Mouse (Mus musculus) lung, adult 2 months (tissue): ENCODE data around the gene Arcn1. TPM values are rescaled to one million over a fixed set of nuclear protein-coding genes. Genes with fewer than 3 reads are reported as not detected.

Experiments used
- DNase-seq: peaks from one replicate; pipeline ENCODE4 v3.0.0; 2022
- H3K4me1 ChIP-seq: fragments of 200-500 bp; 2 replicates; pipeline ENCODE4 v1.6.1; 2011; ENCODE audit warnings: low read length; ENCODE audit not compliant: control insufficient read depth, insufficient read depth
- H3K4me3 ChIP-seq: fragments of 200-500 bp; replicated peaks from 2 replicates; pipeline ENCODE3; 2011; ENCODE audit warnings: low read depth, mild to moderate bottlenecking, control low read depth, low read length; ENCODE audit errors: extremely low read depth
- CTCF ChIP-seq: fragments of 200-500 bp; IDR thresholded peaks from 2 replicates; pipeline ENCODE4 v1.5.1; 2011; ENCODE audit warnings: mild to moderate bottlenecking, low read length, control low read depth; ENCODE audit not compliant: insufficient read depth
- POLR2A ChIP-seq: fragments of 200-500 bp; IDR thresholded peaks from 2 replicates; pipeline ENCODE4 v1.6.1; 2011; ENCODE audit warnings: low read depth, mild to moderate bottlenecking, control low read depth, low read length, borderline replicate concordance; ENCODE audit errors: extremely low read depth
- WGBS: fragments of 180-500 bp; shearing (Covaris S2); methylation state at CpG from one replicate; pipeline ENCODE4 v1.1.7; 2018; 5-methylcytosine and 5-hydroxymethylcytosine counted together
- polyA plus RNA-seq: library from polyadenylated mRNA; depleted of rRNA; stranded (reverse); fragments of >200 nt; gene quantifications from 2 replicates; pipeline ENCODE4 v1.2.3, GENCODE M21; 2012

Gene Arcn1
- polyA plus RNA-seq, 1 experiment, result 40.8 TPM

DNA sequence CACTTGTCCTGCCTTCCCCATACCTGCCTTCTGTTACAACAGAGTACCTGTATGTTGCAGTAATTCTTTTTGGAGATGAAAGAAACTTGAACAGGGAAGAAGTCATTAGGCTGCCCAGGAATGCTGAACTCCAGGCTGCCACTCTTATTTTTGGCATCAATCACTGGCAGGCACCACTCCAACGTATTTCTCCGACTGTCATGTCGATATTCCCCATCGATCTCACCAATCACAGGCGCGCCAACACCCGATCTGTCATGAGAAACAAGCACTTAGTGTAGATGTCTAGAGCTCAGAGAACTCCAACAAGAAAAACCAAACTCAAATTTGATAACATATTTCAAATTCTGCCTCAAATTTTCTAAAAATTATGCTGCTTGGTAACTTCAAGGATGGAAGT, 22.3 kb downstream of the Arcn1 start:
- DNase-seq, result no peak
- no peak for TF ChIP-seq POLR2A
- TF ChIP-seq CTCF, result no peak
- H3K4me1 ChIP-seq, result no peaks in the 10 kb centered on the region
- no peak overlapping the region for H3K4me3 ChIP-seq
- 87% methylated on average over 7 of the region's 7 CpGs for WGBS

DNA sequence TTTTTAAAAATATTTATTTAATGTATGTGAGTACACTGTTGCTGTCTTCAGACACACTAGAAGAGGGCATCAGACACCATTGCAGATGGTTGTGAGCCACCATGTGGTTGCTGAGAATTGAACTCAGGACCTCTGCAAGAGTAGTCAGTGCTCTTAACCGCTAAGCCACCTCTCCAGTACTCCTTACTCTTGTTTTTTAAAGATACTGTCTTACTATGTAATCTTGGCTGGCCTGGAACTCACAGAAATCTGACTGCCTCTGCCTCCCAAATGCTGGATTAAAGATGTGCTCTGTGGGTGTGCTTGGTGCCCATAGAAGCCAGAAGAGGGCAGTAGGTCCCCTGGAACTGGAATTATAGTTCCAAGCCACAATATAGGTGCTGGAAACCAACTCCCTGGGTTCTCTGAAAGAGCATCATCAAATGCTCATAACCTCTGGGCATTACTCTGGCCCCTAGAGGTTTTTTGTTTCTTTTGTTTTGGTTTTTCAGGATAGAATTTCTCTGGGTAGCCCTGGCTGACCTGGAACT, 26.9 kb downstream of the Arcn1 start:
- 93% methylated on average over 1 of the region's 1 CpGs for WGBS
- no peak for TF ChIP-seq CTCF
- TF ChIP-seq POLR2A, result no peak
- Histone ChIP-seq H3K4me3 (no peak overlapping the region), H3K4me1 (peaks cover 2% of the 10 kb centered on the region; the same call in 1 of the 2 replicates)
- DNase-seq, result no peak

DNA sequence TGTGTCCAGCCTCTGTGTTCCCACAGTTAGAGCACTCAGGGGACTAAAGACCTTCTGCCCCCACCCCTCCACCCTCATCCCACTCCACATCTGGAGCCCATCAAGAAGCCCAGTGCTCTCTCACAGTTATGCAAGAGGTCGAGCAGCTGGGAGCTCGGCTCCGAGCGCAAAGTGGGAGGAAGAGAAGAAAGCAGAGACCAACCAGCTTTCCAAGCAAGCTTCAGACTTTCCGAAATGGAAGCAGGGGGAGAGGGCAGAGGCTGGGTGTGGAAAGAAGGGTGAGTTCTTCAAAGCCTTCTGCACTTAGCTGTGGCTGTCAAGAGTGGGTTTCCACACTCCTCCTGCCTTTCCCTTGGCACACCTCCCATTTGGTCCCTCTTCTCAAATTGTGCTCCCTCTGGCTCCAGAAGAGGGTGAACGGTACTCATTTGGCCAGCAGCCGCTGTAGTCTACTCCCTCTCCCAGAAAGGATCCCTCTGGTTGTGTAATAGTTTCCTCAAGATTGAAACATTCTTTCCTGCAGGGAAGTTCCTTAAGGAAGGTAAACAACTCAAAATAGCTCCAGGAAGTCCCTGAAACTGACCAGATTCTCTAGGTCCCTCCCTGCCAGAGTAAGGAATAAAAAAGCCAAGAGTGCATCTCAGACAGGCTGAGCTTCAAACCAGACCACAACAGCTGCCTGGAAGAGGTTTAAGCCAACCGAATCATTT, 30.2 kb downstream of the Arcn1 start:
- Histone ChIP-seq H3K4me1 (peaks cover 4% of the 10 kb centered on the region), H3K4me3 (no peak overlapping the region)
- TF ChIP-seq POLR2A (no peak), CTCF (no peak)
- peak; percentile 48 for DNase-seq
- 22% methylated on average over 8 of the region's 8 CpGs for WGBS

GRCm38 (mm10) chr9:44736301-44736700, 31.3 kb downstream of the Arcn1 start:
- no peak for DNase-seq
- TF ChIP-seq POLR2A, result no peak
- no peak for TF ChIP-seq CTCF
- H3K4me3 ChIP-seq, result no peak overlapping the region
- WGBS, result 82% methylated on average over 2 of the region's 2 CpGs
- H3K4me1 ChIP-seq, result peaks cover 8% of the 10 kb centered on the region

GRCm38 (mm10) chr9:44735886-44736285, 31.8 kb downstream of the Arcn1 start:
- WGBS, result 91% methylated on average over 6 of the region's 6 CpGs
- H3K4me3 ChIP-seq, result no peak overlapping the region
- no peak for TF ChIP-seq POLR2A
- no peak for TF ChIP-seq CTCF
- peaks cover 8% of the 10 kb centered on the region for H3K4me1 ChIP-seq
- DNase-seq, result no peak

- TF ChIP-seq POLR2A, result peak; percentile 71; the same call in 1 of the 2 replicates
- 0 out of 2 replicates have a peak, but pooled peaks have one; percentile 16 for TF ChIP-seq CTCF
- WGBS, result 2% methylated on average over 47 of the region's 47 CpGs
- Histone ChIP-seq H3K4me3 (peak within 1 kb of the TSS; percentile 85), H3K4me1 (peaks cover 8% of the 10 kb centered on the region)
- DNase-seq, result peak; percentile 64
Observed at GRCm38 (mm10) chr9:44734524-44735494, 32.8 kb downstream of the Arcn1 start, which contains the start of gene Phldb1. Gene Phldb1 (minus strand): TSS chr9:44735198.

- 2% methylated on average over 79 of the region's 79 CpGs for WGBS
- peaks cover 8% of the 10 kb centered on the region for H3K4me1 ChIP-seq
- peak overlapping the region; percentile 85 for H3K4me3 ChIP-seq
Observed at GRCm38 (mm10) chr9:44733671-44734523, 33.7 kb downstream of the Arcn1 start.

DNA sequence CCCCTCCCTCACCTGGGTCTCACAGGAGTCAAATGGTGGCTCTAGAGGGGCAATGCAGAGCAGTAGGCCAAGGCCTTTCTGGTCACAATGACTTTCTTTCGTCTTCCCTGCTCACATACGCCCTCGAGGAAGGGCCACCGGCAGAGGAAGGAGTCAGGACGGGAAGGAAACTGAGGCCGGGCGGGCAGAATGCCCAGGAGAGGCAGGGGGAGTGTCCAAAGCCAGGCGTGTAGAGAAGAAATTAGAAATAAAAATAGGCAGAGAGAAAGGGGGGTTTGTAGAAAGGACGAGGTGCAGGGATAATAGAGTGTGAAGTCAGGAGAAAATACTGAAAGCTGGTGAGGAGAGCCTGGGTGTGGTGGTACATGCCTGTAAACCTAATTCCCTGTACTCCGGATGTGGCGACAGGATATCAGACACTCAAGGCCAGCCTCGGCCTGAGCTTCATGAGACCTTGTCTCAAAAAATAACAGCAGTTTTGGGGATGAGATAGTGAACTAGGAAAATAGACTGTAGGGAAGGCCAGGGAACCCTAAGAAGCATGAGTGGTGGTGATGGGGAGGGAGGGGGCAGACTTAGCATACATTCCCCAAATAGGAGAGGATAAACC, 34.6 kb downstream of the Arcn1 start:
- Histone ChIP-seq H3K4me3 (peak overlapping the region; percentile 85), H3K4me1 (peaks cover 8% of the 10 kb centered on the region)
- TF ChIP-seq CTCF, result no peak
- no peak for TF ChIP-seq POLR2A
- 43% methylated on average over 12 of the region's 12 CpGs for WGBS
- DNase-seq, result no peak

More at GRCm38 (mm10) chr9:44733671-44734523, 33.7 kb downstream of the Arcn1 start:
- DNase-seq, result no peak
- TF ChIP-seq POLR2A (peak; percentile 33; the same call in 1 of the 2 replicates), CTCF (no peak)

DNA sequence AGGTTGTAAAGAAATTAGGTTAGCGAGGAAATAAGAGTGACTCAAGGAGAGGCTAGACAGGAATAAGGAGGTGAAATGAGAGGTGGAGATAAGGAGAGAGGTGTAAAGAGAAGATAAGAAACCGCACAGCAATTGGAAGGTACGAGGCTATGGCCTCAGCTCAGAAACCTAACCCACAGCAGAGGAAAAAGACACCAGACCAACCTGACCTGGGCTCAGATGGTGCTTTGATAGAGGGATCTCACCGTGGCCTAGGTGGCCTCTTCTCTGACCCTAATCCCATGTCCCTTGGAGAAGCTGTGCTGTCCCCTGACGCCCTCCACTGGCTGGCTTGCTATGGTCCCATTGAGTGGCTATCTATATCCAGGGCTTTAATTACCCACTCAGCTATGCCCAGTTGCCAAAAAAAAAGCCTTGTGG, 35.5 kb downstream of the Arcn1 start:
- DNase-seq, result no peak
- 59% methylated on average over 5 of the region's 5 CpGs for WGBS
- TF ChIP-seq POLR2A (no peak), CTCF (no peak)
- Histone ChIP-seq H3K4me3 (no peak overlapping the region), H3K4me1 (peaks cover 8% of the 10 kb centered on the region)
